Mouse (Mus musculus): Measurements from ENCODE around the gene Sval3.

The Sval3 gene

GRCm38 (mm10) chr6:41967840-41968239 lies at the start of gene Sval3:
TSS of gene Sval3 (plus strand) at chr6:41968140.
- no peak for DNase-seq (ENCODE audit: low spot score)

DNA sequence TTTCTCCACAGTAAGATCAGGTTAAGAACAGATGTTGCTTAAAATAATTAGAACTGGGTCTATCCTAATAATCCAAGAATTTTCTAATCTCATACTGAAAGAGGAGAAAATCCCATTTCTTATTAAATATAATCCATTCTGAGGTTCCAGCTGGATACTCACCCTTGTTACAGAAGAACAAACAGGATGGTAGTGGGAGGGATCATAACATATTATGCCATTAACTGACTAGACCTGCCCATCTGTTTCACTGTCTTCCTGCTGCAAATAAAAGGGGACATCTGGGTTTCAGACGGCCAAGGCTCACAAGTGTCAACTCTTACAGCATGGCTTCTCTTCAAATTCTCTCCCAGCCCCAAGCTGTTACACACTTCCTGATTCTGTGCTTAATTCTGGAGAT lies 16.6 kb upstream of the Sval3 start, which contains the start of gene Sval1:
TSS of gene Sval1 (plus strand) at position 301 of the 400 bp plus-strand sequence.
- no peak for DNase-seq (ENCODE audit: low spot score)
